Mouse (Mus musculus) MEL-GATA-1-ER (cell line): ENCODE measurements around the gene Hepacam2.
"Not testable (repeated sequence)": the region's sequence is repeated elsewhere in the genome, so short reads cannot be mapped to it uniquely, and the experiment has no call there.

Experiments used
- DNase-seq: peaks from one replicate; pipeline ENCODE4 v3.0.0-alpha.2; 2012; ENCODE audit warnings: low read depth; ENCODE audit errors: extremely low read depth

Gene Hepacam2

GRCm38 (mm10) chr6:3498162-3498848 lies at the start of gene Hepacam2, which contains the start of gene Vps50:
Hepacam2 (minus strand) TSS chr6:3498298.
Vps50 (plus strand) TSS chr6:3498382.
- DNase-seq = peak; percentile 80

DNA sequence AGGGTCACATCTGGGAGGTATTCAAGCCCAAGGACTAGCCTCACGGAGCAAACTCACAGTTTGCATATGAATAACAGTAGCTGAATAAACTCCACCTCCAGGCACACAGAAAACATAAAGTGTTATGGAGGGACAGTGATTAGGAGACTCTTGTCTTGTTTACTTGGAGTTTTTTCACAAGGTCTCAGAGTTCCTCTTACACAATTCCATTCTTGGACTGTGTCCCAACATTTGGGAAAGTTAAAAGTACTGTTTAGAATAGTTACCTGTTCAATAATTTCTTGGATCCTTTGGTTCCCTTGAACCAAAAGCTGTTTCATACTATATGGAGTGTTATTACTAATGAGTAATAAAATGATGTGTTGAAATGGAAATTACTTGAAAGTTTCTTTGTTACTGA lies 46.9 kb upstream of the Hepacam2 start:
- DNase-seq = no peak

DNA sequence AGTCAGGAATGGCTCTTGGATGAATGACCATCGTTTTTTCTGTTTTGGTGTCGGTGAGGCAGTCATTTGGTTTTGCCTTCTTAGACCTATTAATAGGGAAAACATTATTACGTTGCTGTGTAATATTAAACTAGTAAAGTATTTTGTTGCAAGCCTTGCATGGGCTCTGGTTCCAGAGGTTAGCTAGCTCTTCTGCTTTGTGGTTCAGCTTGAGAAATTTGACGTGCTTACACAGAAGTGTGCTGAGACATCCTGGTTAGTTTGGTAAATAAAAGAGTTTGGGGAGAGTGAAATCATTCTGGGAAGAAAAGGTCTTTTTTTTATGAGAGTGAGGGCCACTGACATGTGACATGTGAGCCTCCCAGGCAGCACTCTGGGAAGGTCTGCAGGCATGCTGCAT lies 45.8 kb upstream of the Hepacam2 start:
- no peak for DNase-seq

DNA sequence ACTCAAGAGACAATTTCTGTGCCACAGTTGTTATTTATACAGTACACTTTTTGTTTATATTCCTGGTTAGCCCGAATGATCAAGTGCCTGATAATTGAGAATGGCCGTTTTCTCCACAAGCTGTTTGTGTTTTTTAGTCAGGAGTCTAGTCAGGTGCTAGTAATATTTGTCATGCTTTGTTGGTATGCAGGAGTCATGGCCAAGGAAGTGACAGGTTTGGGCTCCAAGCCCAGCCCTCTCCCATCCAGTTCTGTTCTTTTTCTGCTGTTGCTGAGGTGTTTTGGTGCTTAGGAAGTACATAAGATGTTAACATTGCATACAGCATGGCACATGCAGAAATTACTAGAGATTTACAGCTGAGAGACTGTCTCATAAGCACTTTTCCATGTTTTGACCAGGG lies 41.4 kb upstream of the Hepacam2 start:
- DNase-seq = no peak

DNA sequence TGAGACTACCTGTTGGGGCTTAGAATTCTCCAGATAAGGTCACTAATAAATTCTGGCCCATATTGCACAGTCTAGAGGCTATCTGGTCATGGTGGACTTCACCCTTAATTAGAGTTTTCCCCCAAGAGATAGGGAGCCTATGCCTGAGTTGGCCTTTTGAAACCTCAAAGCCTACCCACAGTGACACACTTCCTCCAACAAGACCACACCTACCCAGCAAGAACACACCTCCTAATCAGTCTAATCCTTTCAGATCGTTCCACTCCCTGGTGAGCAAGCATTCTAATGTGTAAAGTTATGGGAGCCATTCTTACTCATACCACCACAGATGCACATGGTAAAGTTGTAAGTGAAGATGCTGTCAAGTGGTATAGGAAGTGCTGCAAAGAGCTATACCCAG lies 38.0 kb upstream of the Hepacam2 start:
- DNase-seq = no peak

GRCm38 (mm10) chr6:3531445-3531844 lies 33.3 kb upstream of the Hepacam2 start:
- DNase-seq = no peak

DNA sequence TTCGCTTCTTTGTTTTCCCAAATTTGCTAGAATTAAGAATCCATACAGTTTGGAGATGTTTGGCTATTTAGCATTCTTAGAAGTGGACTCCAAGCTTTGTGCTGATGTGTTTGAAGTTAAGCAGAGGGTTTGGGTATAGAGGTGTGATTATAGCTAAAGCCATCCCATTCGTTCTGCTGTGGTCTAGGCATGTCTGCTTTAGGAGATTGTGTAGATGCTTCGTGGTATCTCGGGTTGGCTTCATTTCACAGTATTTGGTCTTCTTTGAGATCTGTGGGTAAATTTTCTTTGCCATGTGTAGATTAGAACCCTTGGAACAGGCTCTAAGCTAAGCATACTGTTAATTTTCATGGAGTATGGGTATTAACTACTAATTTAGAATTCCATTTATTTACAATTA lies 30.1 kb upstream of the Hepacam2 start:
- no peak for DNase-seq

- no peak for DNase-seq
Measured at GRCm38 (mm10) chr6:3512611-3513010, 14.5 kb upstream of the Hepacam2 start.

- no peak for DNase-seq
Measured at GRCm38 (mm10) chr6:3511612-3512011, 13.5 kb upstream of the Hepacam2 start.

DNA sequence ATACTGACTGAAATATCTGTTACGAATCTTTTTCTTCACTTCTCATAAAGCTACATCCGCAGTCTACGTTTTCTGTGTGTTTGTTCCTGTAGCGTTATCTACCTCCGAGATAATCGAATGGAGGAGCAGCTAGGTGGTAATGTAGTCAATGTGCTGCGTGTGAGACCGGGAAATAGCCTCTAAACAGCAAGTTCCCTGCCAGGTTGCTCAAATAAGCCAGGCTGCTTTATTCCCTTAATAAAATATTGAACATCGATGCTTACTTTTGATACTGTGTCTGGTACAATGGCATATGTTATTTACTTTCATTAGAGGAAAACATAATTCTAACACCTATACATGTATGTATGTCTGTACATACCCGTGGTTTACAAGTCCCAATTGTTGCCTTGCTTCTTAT lies 13.0 kb upstream of the Hepacam2 start:
- no peak for DNase-seq

DNA sequence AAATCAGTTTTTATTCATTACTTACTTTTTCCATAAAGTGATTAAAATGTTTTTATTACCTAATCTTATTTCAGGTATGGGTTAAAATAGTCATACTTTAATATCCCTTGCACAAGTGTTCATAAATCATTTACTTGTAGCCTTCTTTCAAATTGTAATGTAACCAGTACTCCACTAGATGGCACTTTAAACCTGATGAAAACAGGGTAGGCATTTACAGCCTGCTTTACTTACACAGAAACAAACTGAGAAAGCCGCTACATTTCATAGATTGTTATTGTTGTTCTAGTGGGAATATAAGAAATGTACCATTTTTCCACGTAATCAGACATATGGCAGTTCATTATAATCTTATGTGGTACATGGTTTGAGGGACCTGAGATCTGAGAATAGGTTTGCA lies 11.7 kb upstream of the Hepacam2 start:
- DNase-seq = peak; percentile 48

- DNase-seq = not testable (repeated sequence)
Measured at GRCm38 (mm10) chr6:3508151-3508550, 10.1 kb upstream of the Hepacam2 start.

DNA sequence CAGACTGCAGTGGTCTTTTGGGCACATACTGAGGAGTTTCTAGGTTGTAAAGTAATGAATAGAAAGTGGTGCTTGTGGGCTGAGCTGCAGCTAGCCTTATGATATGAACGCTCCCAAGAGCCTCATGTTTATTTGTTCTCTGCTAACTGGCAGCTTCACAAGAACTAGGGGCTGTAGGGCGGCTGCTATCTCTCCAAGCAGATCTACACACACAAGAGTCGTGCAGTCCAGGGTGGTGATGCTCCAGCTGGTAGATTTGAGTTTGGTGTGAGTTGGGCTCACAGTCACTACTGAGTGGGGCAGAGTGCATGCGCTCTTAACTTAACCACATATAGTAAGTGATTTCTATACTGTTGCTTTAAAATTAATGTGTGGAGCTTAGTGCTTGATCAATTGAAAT lies 9.0 kb upstream of the Hepacam2 start:
- no peak for DNase-seq

DNA sequence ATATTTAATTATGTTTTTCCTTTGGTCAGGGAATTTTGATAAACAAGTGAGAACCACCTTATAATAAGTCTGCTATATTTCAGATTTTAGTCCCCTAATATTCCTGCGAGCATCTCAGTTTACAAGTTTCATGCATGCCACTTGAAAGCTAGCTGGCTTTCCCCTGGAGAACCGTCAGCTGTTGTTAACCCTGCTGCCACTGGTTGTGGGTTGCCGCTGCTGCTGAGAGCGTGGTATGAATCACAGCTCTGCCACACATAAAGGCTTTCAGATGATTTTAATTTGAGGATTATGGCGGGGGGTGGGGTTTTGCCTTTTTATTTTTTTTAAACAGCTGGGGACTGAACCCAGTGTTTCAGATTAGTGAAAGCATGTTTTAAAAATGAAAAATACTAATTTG lies 7.2 kb upstream of the Hepacam2 start:
- DNase-seq = no peak

DNA sequence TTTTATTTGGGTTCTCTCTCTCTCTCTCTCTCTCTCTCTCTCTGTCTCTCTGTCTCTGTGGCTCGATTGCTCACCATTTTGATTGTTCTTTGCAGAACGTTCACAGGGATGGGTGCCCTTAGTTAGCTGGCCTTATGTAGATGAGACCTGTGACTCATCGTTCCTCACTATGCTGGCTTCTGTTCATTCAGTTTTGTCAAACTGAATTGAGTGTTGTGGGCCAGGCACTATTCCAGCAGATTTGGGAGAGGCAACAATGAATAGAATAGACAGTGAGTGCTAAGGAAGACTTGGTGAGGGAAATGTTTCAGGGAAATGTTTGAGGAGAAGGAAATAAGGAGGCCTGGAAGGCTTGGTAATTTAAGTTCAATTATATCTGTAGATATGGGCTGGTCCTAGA lies 2.2 kb upstream of the Hepacam2 start:
- no peak for DNase-seq

- DNase-seq = peak; percentile 46
Measured at GRCm38 (mm10) chr6:3496210-3496609, 1.9 kb downstream of the Hepacam2 start.

DNA sequence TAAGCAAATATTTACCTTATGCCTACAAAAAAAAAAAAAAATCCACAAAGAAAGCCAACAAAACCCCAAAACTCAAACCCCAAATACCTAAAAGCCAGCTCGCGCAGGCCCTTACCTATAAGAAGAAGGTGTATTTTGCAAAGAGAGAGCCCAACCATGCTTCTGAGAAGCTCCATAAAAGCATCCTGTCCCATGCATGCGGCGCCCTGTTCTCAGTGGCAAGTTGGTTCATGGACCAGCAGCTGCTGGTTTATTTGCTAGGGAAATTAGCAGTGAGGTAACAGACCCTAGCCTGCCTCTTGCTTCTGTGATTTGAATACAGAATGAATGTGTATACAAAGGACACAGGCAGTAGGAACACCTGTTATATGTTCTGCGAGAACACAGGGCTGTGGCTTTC lies 3.8 kb downstream of the Hepacam2 start:
- DNase-seq = no peak

DNA sequence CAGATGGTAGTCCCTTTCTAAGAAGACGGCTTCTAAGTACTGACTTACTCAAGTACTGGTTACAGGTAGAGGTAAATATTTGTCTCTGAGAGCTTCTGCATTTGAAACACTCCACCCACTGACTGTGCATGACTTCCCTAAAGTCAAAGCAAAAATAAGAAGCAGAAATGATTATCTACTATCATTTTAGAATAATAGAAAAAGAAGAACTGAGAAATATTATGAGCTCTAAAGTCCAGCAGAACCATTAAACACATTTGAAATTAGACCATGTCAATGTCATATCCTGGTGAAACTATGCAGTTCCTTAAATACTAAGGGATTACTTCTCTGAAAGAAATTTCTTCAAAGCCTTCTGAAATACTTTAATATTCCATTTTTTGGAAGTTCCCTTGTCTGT lies 10.7 kb downstream of the Hepacam2 start:
- DNase-seq = no peak

DNA sequence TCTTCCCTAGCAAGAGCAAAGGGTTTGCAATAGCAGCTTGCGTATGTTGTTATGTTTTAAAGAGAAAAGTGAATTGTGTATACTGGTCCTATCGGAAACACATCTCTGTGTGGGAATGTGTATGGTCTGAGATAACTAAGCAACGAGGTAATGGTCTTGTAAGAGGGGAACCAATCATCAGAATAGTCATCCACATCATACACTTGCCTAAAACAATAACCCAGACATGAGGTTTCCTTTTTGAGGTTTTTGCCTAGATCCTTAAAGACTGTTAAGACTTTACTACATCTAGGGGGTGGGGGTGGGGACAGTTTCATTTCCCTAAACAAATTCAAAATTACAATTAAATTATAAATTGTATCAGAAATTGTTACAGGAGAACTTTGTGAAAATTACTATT lies 13.0 kb downstream of the Hepacam2 start:
- no peak for DNase-seq

- DNase-seq = no peak
Measured at GRCm38 (mm10) chr6:3481705-3482104, 16.4 kb downstream of the Hepacam2 start.

DNA sequence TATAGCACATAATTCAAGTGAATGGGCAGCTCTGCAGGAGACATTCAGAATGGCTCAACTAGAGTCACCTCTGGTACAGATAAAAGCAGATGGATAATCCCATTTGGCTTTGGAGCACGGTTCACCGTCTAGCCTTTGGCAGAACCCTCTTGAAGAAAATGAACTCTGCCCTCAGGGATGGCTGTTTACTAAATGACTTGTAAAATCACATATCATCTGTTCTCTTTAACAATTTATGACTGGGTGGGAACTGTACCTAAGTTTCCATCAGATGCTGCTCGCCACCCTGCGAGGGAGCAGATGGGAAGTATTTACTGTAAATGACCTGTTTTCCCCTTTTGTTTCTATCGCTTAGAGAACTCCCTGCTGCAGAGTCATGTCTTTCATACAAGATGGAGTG lies 18.2 kb downstream of the Hepacam2 start:
- no peak for DNase-seq

GRCm38 (mm10) chr6:3476299-3476698 lies 21.8 kb downstream of the Hepacam2 start:
- DNase-seq = no peak

DNA sequence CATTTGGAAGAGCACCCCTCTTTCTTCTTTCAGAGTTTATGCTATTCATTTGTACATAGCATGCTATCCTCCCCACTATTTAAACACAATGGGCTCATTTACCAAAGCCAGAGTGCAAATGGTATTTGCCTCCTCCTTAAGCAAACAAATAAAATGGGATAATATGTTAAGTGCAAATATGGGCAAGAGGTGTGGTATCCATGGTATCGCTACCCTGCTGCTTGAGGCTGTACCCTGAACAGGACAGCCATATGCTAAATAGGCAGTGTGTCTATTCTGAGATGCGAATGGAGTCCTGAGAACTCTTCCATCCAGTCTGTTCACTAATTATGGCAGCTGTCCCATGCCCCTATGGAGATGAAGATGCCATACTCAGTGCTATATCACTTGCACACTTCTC lies 27.4 kb downstream of the Hepacam2 start:
- no peak for DNase-seq

GRCm38 (mm10) chr6:3468627-3469026 lies 29.5 kb downstream of the Hepacam2 start:
- no peak for DNase-seq
